Mouse (Mus musculus): ENCODE measurements at regions not wholly inside any gene's neighbourhood (a gene's known extent, or its start where the extent isn't known, plus 50 kb on each side); places are given as distances from the start of the nearest gene placed in this dataset.

GRCm38 (mm10) chr2:133749846-133750637 is 198.1 kb downstream of the Bmp2 start:
- Histone ChIP-seq H3K27me3 (ENCODE audit: control insufficient read depth, insufficient read depth, low read length, poor library complexity, severe bottlenecking) (no peaks in the 10 kb centered on the region), H3K9me3 (replicated peaks; ENCODE audit: control insufficient read depth, insufficient read depth, low read length, poor library complexity, severe bottlenecking) (no peaks in the 10 kb centered on the region), H3K36me3 (ENCODE audit: control insufficient read depth, insufficient read depth, low read length, poor library complexity, severe bottlenecking) (no peaks in the 10 kb centered on the region), H3K4me1 (ENCODE audit: control insufficient read depth, insufficient read depth, low read length) (no peaks in the 10 kb centered on the region), H3K27ac (ENCODE audit: insufficient read depth, low read length) (no peak overlapping the region), H3K9ac (ENCODE audit: low read depth, poor library complexity, severe bottlenecking) (no peak overlapping the region), H3K4me3 (ENCODE audit: low read depth, low read length) (no peak overlapping the region)
- no peak for TF ChIP-seq POLR2A (IDR thresholded peaks at IDR 0.05; ENCODE audit: insufficient read depth, low read length)
- no peak for TF ChIP-seq EP300 (IDR thresholded peaks at IDR 0.05; ENCODE audit: insufficient read depth, low read depth, low read length)
- no peak for TF ChIP-seq CTCF (IDR thresholded peaks at IDR 0.05; ENCODE audit: low read depth, low read length)

- no peak overlapping the region for H3K9ac ChIP-seq (ENCODE audit: low read depth, poor library complexity, severe bottlenecking)
Measured at GRCm38 (mm10) chr2:133754088-133754487, 202.1 kb downstream of the Bmp2 start.

DNA sequence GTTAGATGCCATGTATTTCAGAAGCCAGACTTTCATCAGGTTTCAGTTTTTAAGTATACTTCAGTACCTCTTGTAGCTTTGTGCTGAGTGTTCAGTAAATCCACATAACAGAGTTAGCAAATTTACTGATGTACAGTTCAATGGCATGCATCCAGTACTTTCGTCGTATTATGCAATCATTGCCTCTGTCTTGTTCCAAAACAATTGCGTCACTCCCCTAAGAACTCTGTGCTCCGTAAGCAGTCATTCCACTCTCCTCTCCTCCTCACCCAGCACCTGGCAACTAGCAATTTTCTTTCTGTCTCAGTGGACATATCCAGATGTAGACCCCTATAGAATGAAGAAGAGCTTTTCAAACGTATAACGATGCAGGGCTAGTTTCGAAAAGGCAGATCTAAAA is 209.5 kb downstream of the Bmp2 start:
- no peak for TF ChIP-seq CTCF (IDR thresholded peaks at IDR 0.05; ENCODE audit: low read depth, low read length)
- TF ChIP-seq POLR2A (IDR thresholded peaks at IDR 0.05; ENCODE audit: insufficient read depth, low read length) = no peak
- no peak for TF ChIP-seq EP300 (IDR thresholded peaks at IDR 0.05; ENCODE audit: insufficient read depth, low read depth, low read length)
- Histone ChIP-seq H3K4me3 (ENCODE audit: low read depth, low read length) (no peak overlapping the region), H3K4me1 (ENCODE audit: control insufficient read depth, insufficient read depth, low read length) (no peaks in the 10 kb centered on the region), H3K27me3 (ENCODE audit: control insufficient read depth, insufficient read depth, low read length, poor library complexity, severe bottlenecking) (no peaks in the 10 kb centered on the region), H3K36me3 (ENCODE audit: control insufficient read depth, insufficient read depth, low read length, poor library complexity, severe bottlenecking) (no peaks in the 10 kb centered on the region), H3K9ac (ENCODE audit: low read depth, poor library complexity, severe bottlenecking) (no peak overlapping the region), H3K9me3 (replicated peaks; ENCODE audit: control insufficient read depth, insufficient read depth, low read length, poor library complexity, severe bottlenecking) (no peaks in the 10 kb centered on the region), H3K27ac (ENCODE audit: insufficient read depth, low read length) (no peak overlapping the region)

More at GRCm38 (mm10) chr2:133754088-133754487, 202.1 kb downstream of the Bmp2 start:
- no peaks in the 10 kb centered on the region for H3K27me3 ChIP-seq (ENCODE audit: control insufficient read depth, insufficient read depth, low read length, poor library complexity, severe bottlenecking)
- no peak overlapping the region for H3K4me3 ChIP-seq (ENCODE audit: low read depth, low read length)
- H3K9me3 ChIP-seq (replicated peaks; ENCODE audit: control insufficient read depth, insufficient read depth, low read length, poor library complexity, severe bottlenecking) = no peaks in the 10 kb centered on the region
- no peak overlapping the region for H3K27ac ChIP-seq (ENCODE audit: insufficient read depth, low read length)
- no peaks in the 10 kb centered on the region for H3K36me3 ChIP-seq (ENCODE audit: control insufficient read depth, insufficient read depth, low read length, poor library complexity, severe bottlenecking)
- TF ChIP-seq EP300 (IDR thresholded peaks at IDR 0.05; ENCODE audit: insufficient read depth, low read depth, low read length) (no peak), CTCF (IDR thresholded peaks at IDR 0.05; ENCODE audit: low read depth, low read length) (no peak), POLR2A (IDR thresholded peaks at IDR 0.05; ENCODE audit: insufficient read depth, low read length) (no peak)
- H3K4me1 ChIP-seq (ENCODE audit: control insufficient read depth, insufficient read depth, low read length) = no peaks in the 10 kb centered on the region

GRCm38 (mm10) chr2:133768546-133768945 is 216.6 kb downstream of the Bmp2 start:
- Histone ChIP-seq H3K27me3 (ENCODE audit: control insufficient read depth, insufficient read depth, low read length, poor library complexity, severe bottlenecking) (no peaks in the 10 kb centered on the region), H3K4me3 (ENCODE audit: low read depth, low read length) (no peak overlapping the region), H3K9me3 (replicated peaks; ENCODE audit: control insufficient read depth, insufficient read depth, low read length, poor library complexity, severe bottlenecking) (no peaks in the 10 kb centered on the region), H3K27ac (ENCODE audit: insufficient read depth, low read length) (no peak overlapping the region), H3K9ac (ENCODE audit: low read depth, poor library complexity, severe bottlenecking) (no peak overlapping the region), H3K4me1 (ENCODE audit: control insufficient read depth, insufficient read depth, low read length) (no peaks in the 10 kb centered on the region), H3K36me3 (ENCODE audit: control insufficient read depth, insufficient read depth, low read length, poor library complexity, severe bottlenecking) (no peaks in the 10 kb centered on the region)
- TF ChIP-seq POLR2A (IDR thresholded peaks at IDR 0.05; ENCODE audit: insufficient read depth, low read length) (no peak), EP300 (IDR thresholded peaks at IDR 0.05; ENCODE audit: insufficient read depth, low read depth, low read length) (no peak), CTCF (IDR thresholded peaks at IDR 0.05; ENCODE audit: low read depth, low read length) (no peak)

- Histone ChIP-seq H3K27ac (ENCODE audit: insufficient read depth, low read length) (no peak overlapping the region), H3K27me3 (ENCODE audit: control insufficient read depth, insufficient read depth, low read length, poor library complexity, severe bottlenecking) (no peaks in the 10 kb centered on the region), H3K9me3 (replicated peaks; ENCODE audit: control insufficient read depth, insufficient read depth, low read length, poor library complexity, severe bottlenecking) (no peaks in the 10 kb centered on the region), H3K9ac (ENCODE audit: low read depth, poor library complexity, severe bottlenecking) (no peak overlapping the region), H3K36me3 (ENCODE audit: control insufficient read depth, insufficient read depth, low read length, poor library complexity, severe bottlenecking) (no peaks in the 10 kb centered on the region), H3K4me1 (ENCODE audit: control insufficient read depth, insufficient read depth, low read length) (no peaks in the 10 kb centered on the region), H3K4me3 (ENCODE audit: low read depth, low read length) (no peak overlapping the region)
- no peak for TF ChIP-seq EP300 (IDR thresholded peaks at IDR 0.05; ENCODE audit: insufficient read depth, low read depth, low read length)
- no peak for TF ChIP-seq POLR2A (IDR thresholded peaks at IDR 0.05; ENCODE audit: insufficient read depth, low read length)
- no peak for TF ChIP-seq CTCF (IDR thresholded peaks at IDR 0.05; ENCODE audit: low read depth, low read length)
Measured at GRCm38 (mm10) chr2:133783588-133784342, 231.8 kb downstream of the Bmp2 start.

- Histone ChIP-seq H3K9ac (ENCODE audit: low read depth, poor library complexity, severe bottlenecking) (no peak overlapping the region), H3K36me3 (ENCODE audit: control insufficient read depth, insufficient read depth, low read length, poor library complexity, severe bottlenecking) (no peaks in the 10 kb centered on the region), H3K4me1 (ENCODE audit: control insufficient read depth, insufficient read depth, low read length) (no peaks in the 10 kb centered on the region), H3K27ac (ENCODE audit: insufficient read depth, low read length) (no peak overlapping the region), H3K9me3 (replicated peaks; ENCODE audit: control insufficient read depth, insufficient read depth, low read length, poor library complexity, severe bottlenecking) (no peaks in the 10 kb centered on the region), H3K4me3 (ENCODE audit: low read depth, low read length) (no peak overlapping the region), H3K27me3 (ENCODE audit: control insufficient read depth, insufficient read depth, low read length, poor library complexity, severe bottlenecking) (no peaks in the 10 kb centered on the region)
- TF ChIP-seq POLR2A (IDR thresholded peaks at IDR 0.05; ENCODE audit: insufficient read depth, low read length) (no peak), EP300 (IDR thresholded peaks at IDR 0.05; ENCODE audit: insufficient read depth, low read depth, low read length) (no peak), CTCF (IDR thresholded peaks at IDR 0.05; ENCODE audit: low read depth, low read length) (no peak)
Measured at GRCm38 (mm10) chr2:133791031-133791430, 239.1 kb downstream of the Bmp2 start.

Data from ES-Bruce4 (cell line).